Mouse (Mus musculus) forebrain, postnatal 0 days (tissue): ENCODE measurements around the gene Gm10961. TPM values are rescaled to one million over a fixed set of nuclear protein-coding genes. Genes with fewer than 3 reads are reported as not detected.

Experiments used
- ATAC-seq: fragments of 200-750 bp; cut with Nextera tagmentation; 2 replicates; pipeline ENCODE4 v1.8.0; 2017; ENCODE audit warnings: mild to moderate bottlenecking, moderate library complexity
- DNase-seq: peaks from one replicate; pipeline ENCODE4 v3.0.0-alpha.2; 2015
- H3K27ac ChIP-seq: fragments of 300-500 bp; sonication (generic); 2 replicates; pipeline ENCODE4 v1.5.1; 2014; ENCODE audit warnings: low read depth, mild to moderate bottlenecking, antibody characterized with exemption, low read length, moderate library complexity, mixed read lengths
- H3K27me3 ChIP-seq: fragments of 300-500 bp; sonication (generic); 2 replicates; pipeline ENCODE4 v1.6.1; 2014; ENCODE audit warnings: mild to moderate bottlenecking, low read length, mixed read lengths; ENCODE audit not compliant: insufficient read depth
- H3K36me3 ChIP-seq: fragments of 300-500 bp; sonication (generic); 2 replicates; pipeline ENCODE4 v1.6.1; 2014; ENCODE audit warnings: mild to moderate bottlenecking, moderate library complexity; ENCODE audit not compliant: insufficient read depth
- H3K4me1 ChIP-seq: fragments of 300-500 bp; sonication (generic); 2 replicates; pipeline ENCODE4 v1.6.1; 2014; ENCODE audit warnings: antibody characterized with exemption; ENCODE audit not compliant: insufficient read depth
- H3K4me2 ChIP-seq: fragments of 300-500 bp; sonication (generic); 2 replicates; pipeline ENCODE4 v1.6.1; 2014; ENCODE audit warnings: low read depth, mild to moderate bottlenecking, moderate library complexity
- H3K4me3 ChIP-seq: fragments of 300-500 bp; sonication (generic); 2 replicates; pipeline ENCODE4 v1.5.1; 2014; ENCODE audit warnings: low read depth, low read length, mixed read lengths
- H3K9ac ChIP-seq: fragments of 300-500 bp; sonication (generic); 2 replicates; pipeline ENCODE4 v1.6.1; 2014; ENCODE audit warnings: mild to moderate bottlenecking
- H3K9me3 ChIP-seq: fragments of 300-500 bp; sonication (generic); 2 replicates; pipeline ENCODE4 v1.6.1; 2016; ENCODE audit warnings: low read length
- CTCF ChIP-seq: sonication (generic); IDR thresholded peaks from 2 replicates; pipeline ENCODE4 v1.5.1; 2016; ENCODE audit warnings: antibody characterized with exemption, control low read depth, low read depth
- WGBS: fragments of 180-500 bp; shearing (Covaris S2); extraction: QIAGEN DNeasy Blood & Tissue Kit; methylation state at CpG from one replicate; pipeline ENCODE4 v1.1.7; 2014; 5-methylcytosine and 5-hydroxymethylcytosine counted together
- polyA plus RNA-seq: library from polyadenylated mRNA; unstranded; fragments of >200 nt; fragmentation: Nextera tagmentation; extraction: Ambion mirVana; gene quantifications from 2 replicates; pipeline ENCODE4 v1.2.1, GENCODE M21; 2015
- total RNA-seq: library from RNA; depleted of rRNA; stranded (reverse); fragments of >200 nt; gene quantifications from 2 replicates; pipeline ENCODE4 v1.2.3, GENCODE M21; 2014

The Gm10961 gene
- total and polyA plus RNA-seq, 2 experiments from 2014 or later = not detected

DNA sequence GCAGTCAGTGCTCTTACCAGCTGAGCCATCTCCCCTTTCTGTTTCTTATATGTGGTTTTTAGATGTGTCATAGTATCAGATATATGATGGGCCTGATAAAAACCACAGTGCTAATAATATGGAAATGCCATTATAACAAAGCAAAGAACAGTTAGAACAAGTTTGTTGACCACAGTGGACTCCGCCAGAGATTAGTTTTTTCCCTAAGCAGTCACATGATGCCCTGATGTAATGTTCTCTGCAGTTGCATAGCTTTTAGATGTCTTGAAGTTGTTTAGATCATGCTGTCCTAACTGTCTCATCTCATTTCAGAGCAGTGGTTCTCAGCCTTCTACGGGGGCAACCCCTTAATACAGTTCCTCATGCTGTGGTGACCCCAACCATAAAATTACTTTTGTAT, 25.0 kb downstream of the Gm10961 start:
- 92% methylated on average over 2 of the region's 2 CpGs for WGBS
- 0 out of 2 replicates have a peak, but pooled peaks have one; percentile 15 for ATAC-seq

DNA sequence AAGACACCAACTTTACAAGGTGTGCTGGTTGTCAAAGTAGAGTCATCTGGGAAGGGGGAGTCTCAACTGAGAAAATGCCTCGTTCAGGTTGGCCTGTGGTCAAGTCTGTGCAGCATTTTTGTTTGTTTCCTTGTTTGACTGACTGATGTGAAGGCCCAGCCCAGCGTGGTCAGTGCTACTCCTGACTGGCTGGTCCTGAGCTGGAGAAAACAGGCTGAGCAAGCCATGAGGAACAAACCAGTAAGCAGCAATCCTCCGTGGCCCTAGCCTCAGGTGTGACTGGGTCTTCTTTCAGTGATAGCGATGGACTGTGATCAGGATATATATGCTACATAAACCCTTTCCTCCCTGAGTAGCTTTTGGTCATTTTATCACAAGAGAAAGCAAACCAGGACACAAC, 25.8 kb downstream of the Gm10961 start:
- Histone ChIP-seq H3K4me2 (no peak overlapping the region), H3K4me3 (no peak overlapping the region), H3K9me3 (no peaks in the 10 kb centered on the region), H3K27ac (no peak overlapping the region), H3K27me3 (no peaks in the 10 kb centered on the region), H3K9ac (no peak overlapping the region), H3K36me3 (peaks cover 8% of the 10 kb centered on the region), H3K4me1 (no peaks in the 10 kb centered on the region)
- no peak for DNase-seq
- WGBS = 75% methylated on average over 4 of the region's 4 CpGs
- ATAC-seq = no peak
- TF ChIP-seq CTCF = no peak

More for the DNA sequence above, 25.0 kb downstream of the Gm10961 start:
- Histone ChIP-seq H3K27me3 (no peaks in the 10 kb centered on the region), H3K36me3 (peaks cover 4% of the 10 kb centered on the region), H3K9me3 (no peaks in the 10 kb centered on the region), H3K4me3 (no peak overlapping the region), H3K9ac (no peak overlapping the region), H3K27ac (no peak overlapping the region), H3K4me1 (no peaks in the 10 kb centered on the region), H3K4me2 (no peak overlapping the region)
- TF ChIP-seq CTCF = no peak
- DNase-seq = no peak

DNA sequence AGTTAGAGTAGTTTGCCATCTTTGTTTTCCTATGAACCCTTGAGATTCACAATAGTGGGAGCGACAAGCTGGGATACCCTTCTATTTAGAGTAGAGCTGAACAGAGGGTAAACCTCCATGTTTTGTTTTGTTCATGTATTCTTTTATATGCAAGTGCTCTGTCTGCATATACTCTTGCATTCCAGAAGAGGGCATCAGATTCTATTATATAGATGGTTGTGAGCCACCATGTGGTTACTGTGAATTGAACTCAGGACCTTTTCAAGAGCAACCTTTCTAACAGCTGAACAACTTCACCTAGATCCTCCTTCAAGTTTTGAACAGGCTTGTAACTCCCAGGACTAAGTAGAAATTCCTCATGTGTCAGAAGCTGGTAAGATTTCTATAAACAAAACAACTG, 27.9 kb downstream of the Gm10961 start:
- H3K36me3 ChIP-seq = peaks cover 21% of the 10 kb centered on the region
- H3K27ac ChIP-seq = no peak overlapping the region
- H3K27me3 ChIP-seq = no peaks in the 10 kb centered on the region
- H3K4me1 ChIP-seq = no peaks in the 10 kb centered on the region
- H3K4me2 ChIP-seq = no peak overlapping the region
- H3K4me3 ChIP-seq = no peak overlapping the region
- no peak overlapping the region for H3K9ac ChIP-seq
- DNase-seq (no peak), ATAC-seq (no peak)
- 84% methylated on average over 1 of the region's 1 CpGs for WGBS
- peak; percentile 37 for TF ChIP-seq CTCF
- H3K9me3 ChIP-seq = no peaks in the 10 kb centered on the region

DNA sequence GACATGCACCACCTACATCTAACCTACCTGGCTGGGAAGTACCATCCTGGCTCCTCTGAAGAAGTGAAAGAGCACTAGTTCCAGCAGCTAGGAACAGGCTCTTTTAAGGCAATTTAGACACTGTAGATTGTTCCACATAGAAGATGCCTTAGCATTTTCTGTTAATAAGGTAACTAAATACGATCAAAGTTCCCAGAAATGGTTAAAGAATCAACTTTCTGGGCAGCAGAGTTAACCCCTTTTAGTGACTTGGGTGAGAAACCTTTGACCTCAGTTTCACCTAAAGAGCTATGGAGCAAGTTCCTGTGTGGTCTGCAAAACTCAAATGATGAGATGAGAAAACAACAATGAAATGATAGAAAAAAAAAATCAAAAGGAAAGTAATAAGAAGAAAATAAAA, 33.5 kb downstream of the Gm10961 start:
- TF ChIP-seq CTCF = no peak
- H3K36me3 ChIP-seq = peaks cover 77% of the 10 kb centered on the region
- no peaks in the 10 kb centered on the region for H3K9me3 ChIP-seq
- H3K4me1 ChIP-seq = no peaks in the 10 kb centered on the region
- H3K4me3 ChIP-seq = no peak overlapping the region
- no peak for ATAC-seq
- no peak overlapping the region for H3K9ac ChIP-seq
- WGBS = 95% methylated on average over 1 of the region's 1 CpGs
- no peak overlapping the region for H3K4me2 ChIP-seq
- no peak for DNase-seq
- no peak overlapping the region for H3K27ac ChIP-seq
- H3K27me3 ChIP-seq = no peaks in the 10 kb centered on the region

DNA sequence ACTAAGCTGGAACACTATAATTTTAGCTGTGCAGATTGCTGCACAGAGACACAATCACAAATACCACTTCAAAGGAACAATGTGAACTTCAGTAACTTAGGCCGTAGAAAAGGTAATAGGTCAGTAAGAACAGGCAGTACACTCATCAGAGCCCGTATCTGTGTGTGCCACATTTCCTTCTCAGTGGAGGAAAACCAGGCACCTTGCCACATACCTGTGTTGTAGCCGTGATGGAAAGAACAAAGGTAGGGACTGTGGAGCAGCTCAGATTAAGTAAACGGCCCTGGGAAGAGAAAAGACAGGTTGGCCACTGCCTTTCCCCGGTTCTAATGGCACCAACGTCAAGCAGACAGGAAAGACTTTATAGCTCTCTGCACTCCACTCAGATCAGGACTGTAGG, 36.3 kb downstream of the Gm10961 start:
- no peak for ATAC-seq
- H3K4me2 ChIP-seq = no peak overlapping the region
- no peak overlapping the region for H3K27ac ChIP-seq
- no peak overlapping the region for H3K4me3 ChIP-seq
- WGBS = 87% methylated on average over 6 of the region's 6 CpGs
- H3K9me3 ChIP-seq = no peaks in the 10 kb centered on the region
- TF ChIP-seq CTCF = no peak
- peaks cover 91% of the 10 kb centered on the region for H3K36me3 ChIP-seq
- no peak overlapping the region for H3K9ac ChIP-seq
- H3K27me3 ChIP-seq = no peaks in the 10 kb centered on the region
- DNase-seq = no peak
- H3K4me1 ChIP-seq = no peaks in the 10 kb centered on the region

DNA sequence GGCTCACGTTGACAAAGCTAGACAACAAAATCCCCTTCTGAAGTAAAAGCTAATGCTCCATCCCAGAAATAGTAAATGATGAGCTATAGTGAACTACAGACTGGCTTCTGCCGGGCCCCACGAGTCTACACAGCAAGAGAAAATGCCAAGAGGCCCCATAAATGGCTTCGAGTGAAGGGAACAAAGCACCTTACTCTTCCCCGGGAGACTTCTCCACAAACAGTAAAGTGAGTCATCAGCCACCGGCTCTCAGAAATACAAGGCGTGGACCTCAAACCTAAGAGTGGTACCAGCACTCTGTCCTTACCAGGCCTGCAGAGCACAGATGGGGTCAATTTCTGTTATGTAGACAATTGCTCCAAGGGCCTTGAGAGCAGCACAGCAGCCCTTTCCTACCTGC, 37.7 kb downstream of the Gm10961 start:
- Histone ChIP-seq H3K27me3 (no peaks in the 10 kb centered on the region), H3K9ac (no peak overlapping the region), H3K9me3 (no peaks in the 10 kb centered on the region), H3K4me2 (no peak overlapping the region), H3K27ac (no peak overlapping the region), H3K36me3 (peaks cover 87% of the 10 kb centered on the region), H3K4me1 (no peaks in the 10 kb centered on the region), H3K4me3 (no peak overlapping the region)
- no peak for DNase-seq
- 91% methylated on average over 7 of the region's 7 CpGs for WGBS
- TF ChIP-seq CTCF = no peak
- ATAC-seq = no peak

DNA sequence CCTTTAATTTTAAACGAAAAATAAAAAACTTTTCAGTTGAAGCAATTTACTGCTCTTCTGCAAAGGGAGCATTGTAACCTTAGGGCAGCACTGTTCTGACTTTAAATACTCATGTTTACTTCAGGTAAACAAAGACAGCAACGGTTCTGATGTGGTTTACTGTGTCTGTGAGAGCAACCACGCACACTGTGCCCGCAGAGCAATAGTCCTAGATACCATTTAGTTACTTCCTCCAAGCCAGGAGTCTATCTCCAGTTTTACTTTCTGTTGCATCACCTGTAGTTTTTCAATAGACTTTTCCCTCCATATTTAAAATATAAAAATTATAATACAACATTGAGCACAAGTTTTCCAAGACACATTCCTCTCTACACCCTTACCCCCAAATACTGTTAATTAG, 39.4 kb downstream of the Gm10961 start:
- no peak for TF ChIP-seq CTCF
- H3K4me2 ChIP-seq = no peak overlapping the region
- H3K9ac ChIP-seq = no peak overlapping the region
- H3K36me3 ChIP-seq = peaks cover 88% of the 10 kb centered on the region
- DNase-seq (no peak), ATAC-seq (no peak)
- WGBS = 88% methylated on average over 4 of the region's 4 CpGs
- H3K4me3 ChIP-seq = no peak overlapping the region
- no peaks in the 10 kb centered on the region for H3K9me3 ChIP-seq
- no peaks in the 10 kb centered on the region for H3K27me3 ChIP-seq
- no peak overlapping the region for H3K27ac ChIP-seq
- H3K4me1 ChIP-seq = no peaks in the 10 kb centered on the region

DNA sequence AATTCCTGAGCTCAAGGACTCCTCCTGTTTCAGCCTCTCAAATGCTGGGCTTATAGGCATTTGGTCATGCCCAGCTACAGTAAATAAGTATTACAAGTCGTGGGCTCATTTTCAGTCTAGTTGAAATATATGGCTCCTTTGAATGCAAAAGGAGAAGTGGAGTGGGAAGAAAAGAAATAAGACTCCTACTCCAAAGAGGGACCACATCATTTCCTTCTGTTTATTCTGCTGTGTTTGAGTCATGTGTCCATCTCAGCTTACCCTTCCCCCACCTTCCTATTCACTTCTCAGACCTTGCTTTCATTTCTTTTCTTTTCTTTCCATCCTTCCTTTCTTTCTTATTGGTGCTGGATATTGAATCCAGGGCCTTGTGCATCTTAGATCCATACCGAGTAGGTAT, 40.4 kb downstream of the Gm10961 start:
- no peak for DNase-seq
- H3K27me3 ChIP-seq = no peaks in the 10 kb centered on the region
- no peak overlapping the region for H3K9ac ChIP-seq
- no peak for ATAC-seq
- TF ChIP-seq CTCF = no peak
- H3K36me3 ChIP-seq = peaks cover 80% of the 10 kb centered on the region
- WGBS = 84% methylated on average over 2 of the region's 2 CpGs
- no peak overlapping the region for H3K4me3 ChIP-seq
- H3K4me1 ChIP-seq = no peaks in the 10 kb centered on the region
- H3K27ac ChIP-seq = no peak overlapping the region
- no peak overlapping the region for H3K4me2 ChIP-seq
- no peaks in the 10 kb centered on the region for H3K9me3 ChIP-seq
